Mouse (Mus musculus): ENCODE results near the gene Elovl6. TPM values are rescaled to one million over a fixed set of nuclear protein-coding genes. Genes with fewer than 3 reads are reported as not detected.

Elovl6 gene
- total and polyA plus RNA-seq, 2 experiments from 2014 or later = 44.3 to 46.6 TPM

GRCm38 (mm10) chr3:129683060-129683679 is 151.0 kb downstream of the Elovl6 start:
- Histone ChIP-seq H3K4me3 (ENCODE audit: low read depth, low read length) (no peak overlapping the region), H3K27ac (ENCODE audit: low read depth, low read length) (no peak overlapping the region), H3K4me1 (ENCODE audit: insufficient read depth, low read length) (no peaks in the 10 kb centered on the region), H3K36me3 (ENCODE audit: insufficient read depth, low read length) (no peaks in the 10 kb centered on the region), H3K27me3 (ENCODE audit: insufficient read depth, low read length) (no peaks in the 10 kb centered on the region), H3K9me3 (ENCODE audit: low read length) (no peaks in the 10 kb centered on the region), H3K4me2 (ENCODE audit: low read depth, low read length, poor library complexity, severe bottlenecking) (no peak overlapping the region), H3K9ac (replicated peaks; ENCODE audit: low read length, poor library complexity, severe bottlenecking) (no peak overlapping the region)
- DNase-seq (ENCODE audit: low spot score) = no peak
- no peak for ATAC-seq (ENCODE audit: low FRiP score)
- WGBS = 88% methylated on average over 10 of the region's 10 CpGs
- peak; percentile 45 for TF ChIP-seq CTCF (IDR thresholded peaks at IDR 0.05)

GRCm38 (mm10) chr3:129686196-129686595 is 154.0 kb downstream of the Elovl6 start:
- H3K36me3 ChIP-seq (ENCODE audit: insufficient read depth, low read length) = no peaks in the 10 kb centered on the region
- H3K4me3 ChIP-seq (ENCODE audit: low read depth, low read length) = no peak overlapping the region
- WGBS = 85% methylated on average over 12 of the region's 12 CpGs
- H3K27ac ChIP-seq (ENCODE audit: low read depth, low read length) = no peak overlapping the region
- H3K4me1 ChIP-seq (ENCODE audit: insufficient read depth, low read length) = no peaks in the 10 kb centered on the region
- no peak for TF ChIP-seq CTCF (IDR thresholded peaks at IDR 0.05)
- ATAC-seq (ENCODE audit: low FRiP score) = no peak
- no peaks in the 10 kb centered on the region for H3K27me3 ChIP-seq (ENCODE audit: insufficient read depth, low read length)
- no peak overlapping the region for H3K4me2 ChIP-seq (ENCODE audit: low read depth, low read length, poor library complexity, severe bottlenecking)
- H3K9me3 ChIP-seq (ENCODE audit: low read length) = no peaks in the 10 kb centered on the region
- DNase-seq (ENCODE audit: low spot score) = no peak
- H3K9ac ChIP-seq (replicated peaks; ENCODE audit: low read length, poor library complexity, severe bottlenecking) = no peak overlapping the region

- no peaks in the 10 kb centered on the region for H3K4me1 ChIP-seq (ENCODE audit: insufficient read depth, low read length)
- H3K27me3 ChIP-seq (ENCODE audit: insufficient read depth, low read length) = no peaks in the 10 kb centered on the region
- no peak overlapping the region for H3K27ac ChIP-seq (ENCODE audit: low read depth, low read length)
- DNase-seq (ENCODE audit: low spot score) = peak; percentile 93
- H3K4me3 ChIP-seq (ENCODE audit: low read depth, low read length) = no peak overlapping the region
- H3K9ac ChIP-seq (replicated peaks; ENCODE audit: low read length, poor library complexity, severe bottlenecking) = no peak overlapping the region
- H3K9me3 ChIP-seq (ENCODE audit: low read length) = no peaks in the 10 kb centered on the region
- H3K4me2 ChIP-seq (ENCODE audit: low read depth, low read length, poor library complexity, severe bottlenecking) = no peak overlapping the region
- ATAC-seq (ENCODE audit: low FRiP score) = no peak
- peak; percentile 89 for TF ChIP-seq CTCF (IDR thresholded peaks at IDR 0.05)
- 58% methylated on average over 8 of the region's 8 CpGs for WGBS
- no peaks in the 10 kb centered on the region for H3K36me3 ChIP-seq (ENCODE audit: insufficient read depth, low read length)
Measured at GRCm38 (mm10) chr3:129686698-129687333, 154.7 kb downstream of the Elovl6 start.

- Histone ChIP-seq H3K27me3 (ENCODE audit: insufficient read depth, low read length) (no peaks in the 10 kb centered on the region), H3K36me3 (ENCODE audit: insufficient read depth, low read length) (no peaks in the 10 kb centered on the region), H3K9me3 (ENCODE audit: low read length) (no peaks in the 10 kb centered on the region), H3K4me2 (ENCODE audit: low read depth, low read length, poor library complexity, severe bottlenecking) (no peak overlapping the region), H3K4me3 (ENCODE audit: low read depth, low read length) (no peak overlapping the region), H3K4me1 (ENCODE audit: insufficient read depth, low read length) (no peaks in the 10 kb centered on the region), H3K27ac (ENCODE audit: low read depth, low read length) (no peak overlapping the region), H3K9ac (replicated peaks; ENCODE audit: low read length, poor library complexity, severe bottlenecking) (no peak overlapping the region)
- 74% methylated on average over 5 of the region's 5 CpGs for WGBS
- no peak for ATAC-seq (ENCODE audit: low FRiP score)
- TF ChIP-seq CTCF (IDR thresholded peaks at IDR 0.05) = no peak
- no peak for DNase-seq (ENCODE audit: low spot score)
Measured at GRCm38 (mm10) chr3:129687429-129687828, 155.3 kb downstream of the Elovl6 start.

Small RNA genes lying within 50 kb of the gene (microRNA-seq; reads per million reads assigned to microRNA genes)
- gene Gm24515 (ENCODE audit: borderline number of aligned reads) = not detected

Other genes starting within 250 kb of the Elovl6 start
- gene Enpep, start 199.6 kb upstream of the Elovl6 start, total RNA-seq (2014; rRNA removed) = 3.0 and 4.1 TPM in 2 replicates
- 1.9 and 2.3 TPM in 2 replicates for gene Enpep, start 199.6 kb upstream of the Elovl6 start, polyA plus RNA-seq (2015; fragmentation: Nextera tagmentation; extraction: Ambion mirVana)
- gene Egf, start 223.0 kb downstream of the Elovl6 start, total RNA-seq (2014; rRNA removed) = 1.3 and 2.3 TPM in 2 replicates
- 0.94 and 1.2 TPM in 2 replicates for gene Egf, start 223.0 kb downstream of the Elovl6 start, polyA plus RNA-seq (2015; fragmentation: Nextera tagmentation; extraction: Ambion mirVana)

Measured in midbrain, postnatal 0 days (tissue).